In the genomic region with DNA sequence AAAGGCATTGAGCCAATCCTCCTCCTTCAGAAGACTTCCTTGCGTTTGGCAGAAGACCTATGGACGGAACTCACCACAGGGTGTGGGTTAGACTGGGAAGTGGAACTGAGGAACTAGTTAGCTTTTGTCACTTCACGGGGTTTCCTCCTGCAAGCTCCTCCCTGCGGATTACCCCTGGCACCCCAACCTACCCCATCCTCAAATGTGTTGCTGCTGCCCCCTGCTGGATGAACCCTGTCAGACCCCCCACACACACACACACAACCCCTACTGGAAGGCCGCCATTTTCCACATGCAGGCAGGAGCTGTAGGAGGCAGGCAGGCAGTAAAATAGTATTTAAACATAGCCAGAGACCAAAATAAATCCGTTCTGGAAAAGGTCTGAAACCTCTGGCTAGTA, we compare ENCODE assay signal across 9 mouse cellular contexts. TPM values are rescaled to one million over a fixed set of nuclear protein-coding genes. Genes with fewer than 3 reads are reported as not detected.
A peak's percentile ranks its signal among the peaks of the same experiment; 100 is the strongest.
DNase-seq lines count a peak whose midpoint lies in the region; ATAC-seq and TF ChIP-seq lines count a peak whose summit lies in the region.
"Had no signal": no experiment of that assay in that cellular context is flagged by ENCODE, and none has a peak within 500 bp of the region (broad histone marks: within the 10 kb centered on the region; RNA-seq: fewer than 3 reads in every experiment).

No protein-coding gene starts in this region.

- H3K4me3 ChIP-seq in heart, embryonic 10.5 days: no peak overlapping the region
- no peak overlapping the region for H3K4me3 ChIP-seq in lung, postnatal 0 days (ENCODE audit: low read depth, low read length)
- H3K4me3 ChIP-seq: limb, embryonic 13.5 days had no signal

- no peaks in the 10 kb centered on the region for H3K36me3 ChIP-seq in heart, embryonic 10.5 days
- H3K36me3 ChIP-seq in lung, postnatal 0 days (ENCODE audit: insufficient read depth, low read length): no peaks in the 10 kb centered on the region
- H3K36me3 ChIP-seq: limb, embryonic 13.5 days had no signal

- DNase-seq in heart, adult 11 months: peak; percentile 99
- no peak for DNase-seq in heart, embryonic 10.5 days (ENCODE audit: low spot score)
- peak; percentile 71 to 90 for DNase-seq in adrenal gland, adult (ENCODE audit: inconsistent age in 2 of 2, low spot score in 1 of 2)
- DNase-seq in kidney, postnatal 36 days: peak; percentile 60 to 86
- peak; percentile 42 for DNase-seq in lung, postnatal 0 days (ENCODE audit: low spot score)
- DNase-seq in spleen, postnatal 14 days (ENCODE audit: low spot score in 2 of 2): peak; percentile 80 to 88
- no peak for DNase-seq in embryo, embryonic 9.5 days (ENCODE audit: extremely low spot score)

- 69% methylated on average over 6 of the region's 6 CpGs for WGBS in heart, embryonic 10.5 days
- 68% methylated on average over 6 of the region's 6 CpGs for WGBS in lung, postnatal 0 days

- H3K4me2 ChIP-seq in lung, postnatal 0 days (replicated peaks; ENCODE audit: low read depth, low read length): no peak overlapping the region
- H3K4me2 ChIP-seq: limb, embryonic 13.5 days had no signal

- 0 out of 2 replicates have a peak, but pooled peaks cover 5% of the 10 kb centered on the region for H3K4me1 ChIP-seq in heart, embryonic 10.5 days
- H3K4me1 ChIP-seq in lung, postnatal 0 days (ENCODE audit: insufficient read depth, low read depth, low read length): no peaks in the 10 kb centered on the region

- no peak for TF ChIP-seq EP300 in lung, postnatal 0 days (IDR thresholded peaks at IDR 0.05)

- ATAC-seq in frontal cortex, adult (ENCODE audit: low TSS enrichment): peak; percentile 41; the same call in 1 of the 2 replicates
- ATAC-seq in lung, postnatal 0 days: peak; percentile 27

- TF ChIP-seq CTCF in lung, postnatal 0 days (IDR thresholded peaks at IDR 0.05): peak; percentile 67

- no peak overlapping the region for H3K27ac ChIP-seq in heart, embryonic 10.5 days
- H3K27ac ChIP-seq in lung, postnatal 0 days (ENCODE audit: low read length): no peak overlapping the region
- H3K27ac ChIP-seq: limb, embryonic 13.5 days had no signal

- no peaks in the 10 kb centered on the region for H3K9me3 ChIP-seq in heart, embryonic 10.5 days
- H3K9me3 ChIP-seq in lung, postnatal 0 days (ENCODE audit: low read length): no peaks in the 10 kb centered on the region
- H3K9me3 ChIP-seq: limb, embryonic 13.5 days had no signal

- no peaks in the 10 kb centered on the region for H3K27me3 ChIP-seq in heart, embryonic 10.5 days (ENCODE audit: insufficient read depth, poor library complexity, severe bottlenecking)
- no peaks in the 10 kb centered on the region for H3K27me3 ChIP-seq in lung, postnatal 0 days (replicated peaks; ENCODE audit: insufficient read depth, low read length)
- H3K27me3 ChIP-seq: limb, embryonic 13.5 days had no signal

- H3K9ac ChIP-seq in lung, postnatal 0 days (replicated peaks; ENCODE audit: low read depth): no peak overlapping the region
- H3K9ac ChIP-seq: limb, embryonic 13.5 days had no signal

RNA-seq across cellular contexts. Expression of a gene that starts 23.1 kb away (rescaled TPM):
- 0.63 TPM in 1 of 2 replicates, not detected in the other for polyA plus RNA-seq in heart, embryonic 10.5 days (2016; fragmentation: Nextera tagmentation; extraction: Ambion mirVana)
- 0.18 TPM in 1 of 2 replicates, not detected in the other for polyA plus RNA-seq in lung, postnatal 0 days (2015; fragmentation: Nextera tagmentation; extraction: Ambion mirVana)
- polyA plus RNA-seq: limb, embryonic 13.5 days had no signal

RNA-seq across cellular contexts. Expression of a gene that starts 37.3 kb away (rescaled TPM):
- polyA plus RNA-seq in heart, embryonic 10.5 days (2016; fragmentation: Nextera tagmentation; extraction: Ambion mirVana): 5.6 and 10.5 TPM in 2 replicates
- 31.5 and 43.5 TPM in 2 replicates for polyA plus RNA-seq in lung, postnatal 0 days (2015; fragmentation: Nextera tagmentation; extraction: Ambion mirVana)

RNA-seq across cellular contexts. Expression of a gene that starts 44.3 kb away (rescaled TPM):
- polyA plus RNA-seq in heart, embryonic 10.5 days (2016; fragmentation: Nextera tagmentation; extraction: Ambion mirVana): 8.6 and 11.1 TPM in 2 replicates
- 7.9 and 9.2 TPM in 2 replicates for polyA plus RNA-seq in lung, postnatal 0 days (2015; fragmentation: Nextera tagmentation; extraction: Ambion mirVana)

RNA-seq across cellular contexts. Expression of a gene that starts 44.3 kb away (rescaled TPM):
- 11.6 and 14.8 TPM in 2 replicates for polyA plus RNA-seq in heart, embryonic 10.5 days (2016; fragmentation: Nextera tagmentation; extraction: Ambion mirVana)
- polyA plus RNA-seq in lung, postnatal 0 days (2015; fragmentation: Nextera tagmentation; extraction: Ambion mirVana): 15.3 and 16.1 TPM in 2 replicates

Comparison
In these comparisons a context has a peak if more than half of its experiments do, and no peak if none do; other contexts are left out.
1. DNase-seq: peak in heart, adult 11 months (single experiment), adrenal gland, adult (2 of 2), kidney, postnatal 36 days (2 of 2), lung, postnatal 0 days (single experiment) and spleen, postnatal 14 days (2 of 2); none in heart, embryonic 10.5 days (single experiment) and embryo, embryonic 9.5 days (single experiment).